Mouse (Mus musculus) lung, embryonic 16.5 days (tissue): ENCODE results near the gene Scimp. TPM values are rescaled to one million over a fixed set of nuclear protein-coding genes. Genes with fewer than 3 reads are reported as not detected.

ENCODE experiments used
- ATAC-seq: fragments of 200-750 bp; cut with Nextera tagmentation; 2 replicates; pipeline ENCODE4 v1.8.0; 2017; ENCODE audit warnings: low read depth, mild to moderate bottlenecking, moderate library complexity
- H3K27ac ChIP-seq: fragments of 300-500 bp; sonication (generic); 2 replicates; pipeline ENCODE4 v1.5.1; 2014; ENCODE audit warnings: mild to moderate bottlenecking, control low read depth, low read length
- H3K27me3 ChIP-seq: fragments of 300-500 bp; sonication (generic); 2 replicates; pipeline ENCODE4 v1.6.1; 2014; ENCODE audit warnings: low read depth, low read length, mixed read lengths; ENCODE audit not compliant: control insufficient read depth, insufficient read depth
- H3K36me3 ChIP-seq: fragments of 300-500 bp; sonication (generic); 2 replicates; pipeline ENCODE4 v1.6.1; 2014; ENCODE audit warnings: low read length; ENCODE audit not compliant: control insufficient read depth, insufficient read depth
- H3K4me1 ChIP-seq: fragments of 300-500 bp; sonication (generic); replicated peaks from 2 replicates; pipeline ENCODE4 v1.6.1; 2014; ENCODE audit warnings: low read length, mixed read lengths; ENCODE audit not compliant: control insufficient read depth, insufficient read depth
- H3K4me2 ChIP-seq: fragments of 300-500 bp; sonication (generic); 2 replicates; pipeline ENCODE4 v1.6.1; 2014; ENCODE audit warnings: low read depth, low read length, control low read depth
- H3K4me3 ChIP-seq: fragments of 300-500 bp; sonication (generic); 2 replicates; pipeline ENCODE4 v1.5.1; 2014; ENCODE audit warnings: mild to moderate bottlenecking, low read length, control low read depth
- H3K9ac ChIP-seq: fragments of 300-500 bp; sonication (generic); 2 replicates; pipeline ENCODE4 v1.6.1; 2014; ENCODE audit warnings: low read length, control low read depth
- H3K9me3 ChIP-seq: fragments of 300-500 bp; sonication (generic); 2 replicates; pipeline ENCODE4 v1.6.1; 2016; ENCODE audit warnings: low read length; ENCODE audit not compliant: control insufficient read depth
- WGBS: fragments of 180-500 bp; shearing (Covaris S2); extraction: QIAGEN DNeasy Blood & Tissue Kit; methylation state at CpG from one replicate; pipeline ENCODE4 v1.1.7; 2014; 5-methylcytosine and 5-hydroxymethylcytosine counted together
- polyA plus RNA-seq: library from polyadenylated mRNA; unstranded; fragments of >200 nt; fragmentation: Nextera tagmentation; extraction: Ambion mirVana; gene quantifications from 2 replicates; pipeline ENCODE4 v1.2.1, GENCODE M21; 2015

Gene Scimp
- polyA plus RNA-seq, 1 experiment from 2014 or later = 0.35 TPM

- H3K4me3 ChIP-seq = no peak overlapping the region
- ATAC-seq = no peak
- no peaks in the 10 kb centered on the region for H3K36me3 ChIP-seq
- H3K27me3 ChIP-seq = no peaks in the 10 kb centered on the region
- peaks cover 3% of the 10 kb centered on the region; the same call in 1 of the 2 replicates for H3K4me1 ChIP-seq
- no peaks in the 10 kb centered on the region for H3K9me3 ChIP-seq
- no peak overlapping the region for H3K4me2 ChIP-seq
- H3K27ac ChIP-seq = no peak overlapping the region; the same call in 1 of the 2 replicates
- WGBS = 72% methylated on average over 3 of the region's 3 CpGs
- no peak overlapping the region for H3K9ac ChIP-seq
Measured at GRCm38 (mm10) chr11:70804395-70804794, 8.0 kb downstream of the Scimp start.

- 55% methylated on average over 6 of the region's 6 CpGs for WGBS
- Histone ChIP-seq H3K9ac (no peak overlapping the region), H3K9me3 (no peaks in the 10 kb centered on the region), H3K4me2 (no peak overlapping the region), H3K27ac (no peak overlapping the region), H3K4me1 (peaks cover 3% of the 10 kb centered on the region; the same call in 1 of the 2 replicates), H3K27me3 (no peaks in the 10 kb centered on the region), H3K36me3 (no peaks in the 10 kb centered on the region), H3K4me3 (no peak overlapping the region)
- ATAC-seq = no peak
Measured at GRCm38 (mm10) chr11:70803711-70804200, 8.6 kb downstream of the Scimp start.

- Histone ChIP-seq H3K36me3 (no peaks in the 10 kb centered on the region), H3K27ac (no peak overlapping the region; the same call in 1 of the 2 replicates), H3K9me3 (no peaks in the 10 kb centered on the region), H3K27me3 (no peaks in the 10 kb centered on the region), H3K4me3 (no peak overlapping the region), H3K9ac (no peak overlapping the region), H3K4me2 (no peak overlapping the region), H3K4me1 (peaks cover 3% of the 10 kb centered on the region; the same call in 1 of the 2 replicates)
- WGBS = 51% methylated on average over 2 of the region's 2 CpGs
- ATAC-seq = no peak
Measured at GRCm38 (mm10) chr11:70802865-70803261, 9.5 kb downstream of the Scimp start.

GRCm38 (mm10) chr11:70802208-70802864 is 10.1 kb downstream of the Scimp start:
- Histone ChIP-seq H3K27me3 (no peaks in the 10 kb centered on the region), H3K4me1 (peaks cover 3% of the 10 kb centered on the region; the same call in 1 of the 2 replicates), H3K4me2 (no peak overlapping the region), H3K36me3 (no peaks in the 10 kb centered on the region), H3K9ac (no peak overlapping the region), H3K27ac (no peak overlapping the region), H3K9me3 (no peaks in the 10 kb centered on the region), H3K4me3 (no peak overlapping the region)
- no peak for ATAC-seq
- 90% methylated on average over 2 of the region's 2 CpGs for WGBS

- H3K27me3 ChIP-seq = no peaks in the 10 kb centered on the region
- H3K9ac ChIP-seq = no peak overlapping the region
- H3K27ac ChIP-seq = no peak overlapping the region
- no peak for ATAC-seq
- no peak overlapping the region for H3K4me2 ChIP-seq
- H3K4me3 ChIP-seq = no peak overlapping the region
- no peaks in the 10 kb centered on the region for H3K4me1 ChIP-seq
- WGBS = 83% methylated on average over 1 of the region's 1 CpGs
- no peaks in the 10 kb centered on the region for H3K9me3 ChIP-seq
- H3K36me3 ChIP-seq = no peaks in the 10 kb centered on the region
Measured at GRCm38 (mm10) chr11:70792409-70792808, 20.0 kb downstream of the Scimp start.

- Histone ChIP-seq H3K27ac (no peak overlapping the region), H3K27me3 (no peaks in the 10 kb centered on the region), H3K4me3 (no peak overlapping the region), H3K4me1 (no peaks in the 10 kb centered on the region), H3K9ac (no peak overlapping the region), H3K9me3 (no peaks in the 10 kb centered on the region), H3K36me3 (no peaks in the 10 kb centered on the region), H3K4me2 (no peak overlapping the region)
- WGBS = 67% methylated on average over 5 of the region's 5 CpGs
- ATAC-seq = no peak
Measured at GRCm38 (mm10) chr11:70791676-70792075, 20.7 kb downstream of the Scimp start.

- no peak overlapping the region for H3K9ac ChIP-seq
- H3K36me3 ChIP-seq = no peaks in the 10 kb centered on the region
- H3K4me1 ChIP-seq = no peaks in the 10 kb centered on the region
- whole genome bisulfite sequencing = 52% methylated on average over 7 of the region's 7 CpGs
- no peaks in the 10 kb centered on the region for H3K9me3 ChIP-seq
- no peaks in the 10 kb centered on the region for H3K27me3 ChIP-seq
- H3K4me2 ChIP-seq = no peak overlapping the region
- no peak overlapping the region for H3K27ac ChIP-seq
- no peak overlapping the region for H3K4me3 ChIP-seq
- no peak for ATAC-seq
Measured at GRCm38 (mm10) chr11:70790874-70791551, 21.4 kb downstream of the Scimp start.

- H3K9ac ChIP-seq = no peak overlapping the region
- H3K4me3 ChIP-seq = no peak overlapping the region
- no peaks in the 10 kb centered on the region; the same call in 1 of the 2 replicates for H3K4me1 ChIP-seq
- no peaks in the 10 kb centered on the region for H3K27me3 ChIP-seq
- H3K36me3 ChIP-seq = no peaks in the 10 kb centered on the region
- 70% methylated on average over 2 of the region's 2 CpGs for WGBS
- no peaks in the 10 kb centered on the region for H3K9me3 ChIP-seq
- ATAC-seq = no peak
- no peak overlapping the region for H3K4me2 ChIP-seq
- no peak overlapping the region for H3K27ac ChIP-seq
Measured at GRCm38 (mm10) chr11:70790426-70790825, 22.0 kb downstream of the Scimp start.

GRCm38 (mm10) chr11:70788972-70789655 is 23.3 kb downstream of the Scimp start:
- no peak overlapping the region for H3K9ac ChIP-seq
- WGBS = 79% methylated on average over 10 of the region's 10 CpGs
- no peaks in the 10 kb centered on the region for H3K9me3 ChIP-seq
- H3K4me2 ChIP-seq = no peak overlapping the region
- H3K4me3 ChIP-seq = no peak overlapping the region
- no peaks in the 10 kb centered on the region for H3K36me3 ChIP-seq
- ATAC-seq = no peak
- no peak overlapping the region for H3K27ac ChIP-seq
- no peaks in the 10 kb centered on the region for H3K27me3 ChIP-seq
- no peaks in the 10 kb centered on the region; the same call in 1 of the 2 replicates for H3K4me1 ChIP-seq
